Mouse (Mus musculus) monocyte, adult 5-6 weeks (primary cell): ENCODE results near the gene Drd5. TPM values are rescaled to one million over a fixed set of nuclear protein-coding genes. Genes with fewer than 3 reads are reported as not detected.
A peak's percentile ranks its signal among the peaks of the same experiment; 100 is the strongest.

ENCODE experiments used
- ATAC-seq: fragments of 153-309, 156-312 bp; replicated peaks from 2 replicates; pipeline ENCODE4 v1.8.0; 2017; ENCODE audit warnings: mild to moderate bottlenecking; ENCODE audit not compliant: low TSS enrichment, insufficient number of reproducible peaks, severe bottlenecking, poor library complexity, low FRiP score
- total RNA-seq: library from RNA; stranded (forward); fragments of 200-1000, 200-491, 200-594 nt; gene quantifications from 3 replicates; pipeline ENCODE4 v1.2.3, GENCODE M21; 2017

The Drd5 gene
- total RNA-seq: not detected in 3 replicates

DNA sequence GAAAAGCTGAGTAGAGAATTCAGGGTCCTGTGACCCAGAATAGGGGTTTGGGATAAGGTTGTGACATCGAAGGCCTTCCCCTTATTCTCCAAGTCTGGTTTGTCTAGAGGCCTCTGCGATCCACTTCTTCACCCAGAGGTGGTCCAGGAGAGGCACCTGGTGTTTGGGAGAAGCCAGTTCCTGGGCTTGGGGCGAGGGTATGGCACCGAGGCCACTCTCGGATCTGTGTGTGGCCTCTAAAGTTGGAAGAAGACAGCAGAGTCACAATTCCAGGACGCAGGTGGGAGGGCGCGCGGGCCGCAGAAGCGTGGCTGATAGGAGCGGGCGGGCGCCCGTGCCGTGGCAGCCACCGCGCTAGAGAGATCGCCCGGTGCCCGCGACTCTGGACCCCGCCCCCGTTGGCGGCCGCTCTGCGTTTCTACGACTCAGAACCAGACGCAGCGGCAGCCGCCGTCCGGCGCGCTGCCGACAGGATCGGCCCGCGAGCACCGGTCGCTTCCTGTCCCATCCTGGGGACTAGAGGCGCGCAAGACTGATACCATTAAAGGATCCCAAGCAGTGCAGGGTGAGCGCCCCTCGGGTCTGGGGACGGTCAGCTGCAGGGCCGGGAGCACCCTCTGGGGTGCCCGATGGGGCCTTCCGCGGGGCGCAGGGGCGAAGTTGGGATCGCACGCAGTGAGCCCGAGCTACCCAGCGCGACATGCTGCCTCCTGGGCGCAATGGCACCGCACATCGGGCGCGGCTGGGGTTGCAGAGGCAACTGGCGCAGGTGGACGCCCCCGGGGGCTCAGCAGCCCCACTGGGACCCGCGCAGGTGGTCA lies at the start of gene Drd5:
TSS of gene Drd5 (plus strand) at position 402 of the 821 bp plus-strand sequence.
- ATAC-seq: no peak

DNA sequence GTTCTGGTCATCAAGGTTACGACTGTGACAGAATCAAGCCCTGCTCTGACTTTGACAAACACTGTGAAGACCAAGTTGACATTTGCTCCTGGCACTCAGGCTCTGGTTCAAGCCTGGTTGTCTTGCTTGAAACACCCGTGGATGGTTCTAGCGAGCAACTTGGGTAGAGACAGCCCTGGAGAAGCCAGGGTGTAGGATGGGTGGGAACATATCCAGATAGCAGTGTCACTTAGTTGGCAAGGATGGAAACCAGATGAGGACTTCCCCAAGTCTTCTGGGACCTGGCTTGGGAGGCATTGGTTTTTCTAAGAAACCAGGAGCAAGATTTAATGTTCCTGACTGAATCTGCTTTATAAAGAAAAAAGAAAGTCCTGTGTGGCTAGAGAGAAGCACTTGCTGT lies 48.2 kb upstream of the Drd5 start:
- ATAC-seq: no peak

DNA sequence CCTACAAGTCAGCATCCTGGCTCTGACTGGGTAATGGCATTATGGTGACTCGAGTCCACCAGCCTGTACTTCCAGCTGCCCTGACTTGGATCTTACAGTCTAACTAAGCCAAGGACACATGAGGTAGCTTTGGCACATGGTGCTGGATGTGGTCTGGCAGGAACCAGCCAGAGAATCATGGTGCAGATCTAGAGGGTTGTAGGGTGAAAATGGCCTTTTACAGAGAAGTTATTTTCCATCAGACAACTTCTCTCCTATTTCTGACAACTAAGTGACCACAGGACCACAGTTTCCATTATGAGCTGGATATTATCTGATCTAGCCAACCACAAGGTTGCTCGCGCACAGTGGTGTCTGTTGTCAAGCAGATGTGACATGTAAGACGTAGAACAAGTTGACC lies 45.3 kb upstream of the Drd5 start:
- ATAC-seq: no peak

DNA sequence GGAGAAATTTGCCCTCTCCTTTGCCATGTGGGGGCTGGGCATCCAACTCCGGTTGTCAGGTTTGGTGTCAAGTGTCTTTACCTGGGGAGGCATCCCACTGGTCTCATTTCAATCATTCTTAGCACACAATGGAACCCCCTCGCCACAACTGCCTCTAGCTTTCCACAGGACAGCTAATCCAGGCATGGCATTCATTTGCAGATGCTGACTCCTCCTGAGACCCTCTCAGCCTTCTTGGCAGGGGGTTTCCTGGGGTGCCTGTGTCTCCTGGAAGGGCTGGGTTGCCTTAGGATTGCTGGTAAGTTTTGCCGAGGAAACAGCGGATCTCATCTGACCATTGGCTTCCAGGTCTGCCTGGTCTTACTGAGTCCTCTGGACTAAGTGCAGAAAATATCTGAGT lies 43.4 kb upstream of the Drd5 start, which contains the start of gene Otop1:
TSS of gene Otop1 (plus strand) at position 202 of the 400 bp plus-strand sequence.
- no peak for ATAC-seq

DNA sequence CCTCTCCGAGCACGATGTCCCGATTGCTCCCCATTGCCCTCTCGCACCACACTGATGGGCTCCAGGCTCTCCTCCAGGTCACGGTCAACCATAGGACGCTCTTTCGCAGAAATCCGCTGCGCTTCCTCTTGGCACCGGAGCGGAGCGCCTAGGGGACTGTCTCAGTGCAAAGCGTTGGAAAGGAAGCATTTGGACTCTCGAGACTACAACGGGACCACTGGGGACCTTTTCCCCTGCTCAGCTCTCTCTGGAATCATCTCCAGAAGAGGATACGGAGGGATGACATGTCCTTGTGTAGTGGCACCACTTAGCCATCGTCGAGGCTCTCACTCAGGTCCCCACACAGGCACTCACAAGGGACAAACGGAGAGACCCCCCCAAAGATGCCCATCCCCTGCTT lies 42.7 kb upstream of the Drd5 start:
- no peak for ATAC-seq

DNA sequence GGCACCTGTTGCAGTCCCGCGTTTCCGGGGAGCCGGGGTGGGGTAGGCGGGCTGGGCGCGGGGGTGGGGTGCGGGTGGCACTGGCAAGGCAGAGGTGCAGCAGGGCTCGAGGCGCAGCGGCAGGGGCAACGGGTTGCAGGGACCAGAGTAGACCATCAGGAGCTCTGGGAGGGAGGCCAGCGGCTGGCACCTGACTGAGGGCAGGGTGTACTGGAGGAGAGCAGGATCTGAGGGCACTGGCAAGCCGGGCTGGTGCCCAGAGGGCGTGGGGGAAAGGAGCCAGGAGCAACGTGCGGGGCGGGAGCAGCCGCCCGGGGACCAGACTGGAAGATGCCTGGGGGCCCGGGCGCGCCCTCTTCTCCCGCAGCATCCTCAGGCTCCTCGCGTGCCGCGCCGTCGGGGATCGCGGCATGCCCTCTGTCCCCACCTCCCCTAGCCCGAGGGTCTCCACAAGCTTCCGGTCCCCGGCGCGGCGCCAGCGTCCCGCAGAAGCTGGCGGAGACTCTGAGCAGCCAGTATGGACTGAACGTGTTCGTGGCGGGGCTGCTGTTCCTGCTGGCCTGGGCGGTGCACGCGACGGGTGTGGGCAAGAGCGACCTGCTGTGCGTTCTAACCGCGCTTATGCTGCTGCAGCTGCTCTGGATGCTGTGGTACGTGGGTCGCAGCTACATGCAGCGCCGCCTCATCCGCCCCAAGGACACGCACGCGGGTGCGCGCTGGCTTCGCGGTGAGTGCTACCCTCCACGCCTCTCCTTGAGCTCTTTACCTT lies 41.9 kb upstream of the Drd5 start:
- ATAC-seq: no peak

DNA sequence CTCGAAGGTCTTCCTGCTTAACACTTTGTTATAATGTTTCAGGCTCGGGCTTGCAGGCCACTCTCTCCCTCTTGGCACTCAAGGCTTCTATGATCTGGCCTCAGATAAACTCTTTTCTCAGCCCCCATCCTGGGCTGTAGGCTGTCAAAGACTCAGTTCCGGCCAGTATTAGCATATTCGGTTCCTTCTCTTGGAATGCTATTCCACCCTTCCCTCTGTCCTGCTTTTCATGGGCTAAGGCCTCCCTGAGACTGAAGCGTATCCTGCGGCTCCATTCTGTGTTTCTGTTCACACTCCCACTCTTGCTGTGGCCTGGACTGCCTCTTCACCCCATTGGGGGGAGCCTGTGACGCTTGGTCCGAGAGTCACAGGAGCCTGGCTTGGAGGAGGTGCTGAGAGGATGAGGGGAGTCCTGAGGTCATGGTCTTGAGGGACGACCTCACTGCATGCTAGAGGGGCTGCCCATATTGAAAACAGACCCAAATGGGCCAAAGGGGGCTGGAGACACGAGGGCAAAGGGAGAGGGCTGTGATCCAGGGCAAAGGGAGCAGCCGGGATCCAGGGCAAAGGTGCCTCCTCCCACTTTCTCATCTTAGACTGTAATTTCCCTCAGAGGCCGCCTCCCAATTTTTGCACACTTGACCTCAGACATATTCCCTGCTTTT lies 41.1 kb upstream of the Drd5 start:
- no peak for ATAC-seq

DNA sequence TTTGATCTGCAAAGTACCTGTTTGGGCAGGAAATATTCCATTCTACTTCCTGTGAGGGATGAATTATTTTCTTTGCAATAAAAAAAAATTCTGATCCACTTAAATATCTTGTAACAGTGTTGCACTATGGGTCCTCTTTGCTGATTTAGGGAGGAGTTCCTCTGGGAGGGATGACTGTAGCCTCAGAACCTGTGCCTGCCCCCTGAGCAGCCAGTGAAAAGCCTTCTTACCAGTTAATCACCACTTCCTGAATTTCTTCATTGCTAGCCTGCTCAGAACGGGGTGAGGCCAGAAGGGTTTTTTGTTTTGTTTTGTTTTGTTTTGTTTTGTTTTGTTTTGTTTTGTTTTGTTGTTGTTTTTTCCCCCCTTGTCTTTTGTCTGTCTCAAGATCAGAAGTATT lies 39.1 kb upstream of the Drd5 start:
- ATAC-seq: no peak

DNA sequence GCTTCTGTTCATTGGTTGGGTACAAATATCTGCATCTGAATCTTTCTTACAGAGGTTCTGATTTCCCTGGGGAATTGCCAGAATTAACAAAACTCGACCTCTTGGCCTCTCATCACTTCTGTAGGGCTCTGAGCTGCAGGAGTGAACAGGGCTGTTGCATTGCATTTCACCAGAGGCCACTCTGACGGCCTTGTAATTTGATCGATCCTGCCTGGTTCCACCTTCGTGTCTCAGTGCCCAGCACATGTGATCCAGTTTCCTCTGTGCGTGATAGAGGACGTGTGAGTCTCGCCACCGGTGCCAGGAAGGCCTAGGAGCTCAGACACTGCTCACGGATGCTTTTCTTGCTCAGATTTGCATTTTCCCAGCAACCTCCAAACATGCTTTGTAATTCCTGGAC lies 33.4 kb upstream of the Drd5 start:
- no peak for ATAC-seq

DNA sequence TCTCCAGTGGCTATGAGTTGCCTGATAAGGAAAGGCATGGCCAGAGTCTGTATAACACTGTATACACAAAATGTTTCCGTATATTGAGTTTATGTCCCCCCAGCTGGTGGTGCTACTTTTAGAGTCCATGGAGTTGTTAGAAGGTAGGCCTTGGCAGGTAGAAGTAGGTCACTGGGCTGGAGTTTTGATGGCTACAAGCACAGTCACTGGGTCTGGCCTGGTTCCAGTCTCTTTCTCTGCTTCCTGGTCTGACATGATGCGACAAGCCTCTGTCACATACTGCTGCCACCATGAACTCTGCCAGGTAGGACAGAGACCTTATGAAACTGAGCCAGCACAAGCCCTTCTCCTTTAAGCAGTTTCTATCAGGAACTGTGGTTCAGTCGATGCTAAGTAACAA lies 30.7 kb upstream of the Drd5 start:
- no peak for ATAC-seq

DNA sequence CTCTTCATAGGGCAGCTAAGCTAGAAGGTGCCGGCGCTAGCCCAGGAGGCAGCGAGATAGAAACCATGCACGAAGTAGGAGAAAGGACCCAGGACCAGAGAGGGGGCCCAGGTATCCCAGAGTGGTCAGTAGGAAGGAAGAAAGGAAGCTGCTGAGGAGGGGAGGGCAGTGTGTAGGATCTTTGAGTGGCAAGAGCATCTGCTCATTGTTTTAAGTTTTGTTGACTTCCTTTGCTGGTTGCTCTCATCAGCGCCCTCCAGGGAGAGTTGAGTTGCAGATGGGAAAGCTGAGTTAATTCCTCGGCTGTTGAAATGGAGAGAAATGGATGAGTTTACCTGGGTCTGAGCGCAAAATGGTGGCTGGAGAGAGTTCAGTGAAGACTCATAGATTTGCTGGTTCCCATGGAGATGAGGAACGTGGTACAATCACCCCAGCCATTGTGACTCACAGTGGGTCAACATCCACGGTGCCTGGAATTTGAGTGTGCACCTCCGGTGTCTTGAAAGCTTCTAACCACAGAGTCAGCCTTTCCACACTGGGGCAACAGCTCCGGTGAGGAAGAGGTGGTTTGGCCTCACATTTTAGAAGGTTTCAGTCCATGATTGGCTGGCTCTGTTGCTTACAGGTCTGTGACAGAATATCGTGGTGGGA lies 17.3 kb upstream of the Drd5 start:
- ATAC-seq: no peak

DNA sequence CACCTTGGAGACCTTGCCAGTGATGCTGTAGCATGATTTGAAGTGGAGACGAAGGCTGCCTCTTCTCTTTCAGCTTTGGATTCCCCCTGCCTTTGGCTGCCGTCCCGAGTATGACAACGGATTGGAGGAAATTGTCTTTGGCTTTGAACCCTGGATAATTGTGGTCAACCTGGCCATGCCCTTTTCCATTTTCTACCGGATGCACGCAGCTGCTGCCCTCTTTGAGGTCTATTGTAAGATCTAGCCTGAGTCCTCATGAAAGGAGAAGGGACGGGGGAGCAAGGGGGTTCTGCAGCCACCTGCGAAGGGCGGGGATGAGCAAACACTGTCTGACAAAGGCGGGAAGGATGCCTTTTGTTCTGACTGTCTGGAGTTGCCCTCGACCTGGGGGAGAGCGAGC lies 16.5 kb upstream of the Drd5 start:
- no peak for ATAC-seq

DNA sequence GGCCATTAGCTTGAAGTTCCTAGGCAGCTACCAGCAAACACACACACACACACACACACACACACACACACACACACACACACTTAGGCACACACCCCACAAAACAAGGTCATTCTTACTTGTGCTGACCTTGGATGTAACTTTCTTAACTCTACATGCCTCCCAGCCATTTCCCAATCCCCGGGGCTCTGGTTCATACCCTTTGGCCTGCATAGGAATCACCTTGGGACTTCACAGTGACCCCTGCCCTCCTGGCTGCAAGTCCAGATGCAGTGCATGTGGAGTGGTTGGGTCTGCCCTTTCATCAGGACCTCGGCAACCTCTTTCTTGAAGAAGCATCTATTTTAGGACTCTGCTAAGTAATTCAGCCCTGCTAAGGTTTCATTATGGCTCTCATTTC lies 13.9 kb upstream of the Drd5 start:
- no peak for ATAC-seq

DNA sequence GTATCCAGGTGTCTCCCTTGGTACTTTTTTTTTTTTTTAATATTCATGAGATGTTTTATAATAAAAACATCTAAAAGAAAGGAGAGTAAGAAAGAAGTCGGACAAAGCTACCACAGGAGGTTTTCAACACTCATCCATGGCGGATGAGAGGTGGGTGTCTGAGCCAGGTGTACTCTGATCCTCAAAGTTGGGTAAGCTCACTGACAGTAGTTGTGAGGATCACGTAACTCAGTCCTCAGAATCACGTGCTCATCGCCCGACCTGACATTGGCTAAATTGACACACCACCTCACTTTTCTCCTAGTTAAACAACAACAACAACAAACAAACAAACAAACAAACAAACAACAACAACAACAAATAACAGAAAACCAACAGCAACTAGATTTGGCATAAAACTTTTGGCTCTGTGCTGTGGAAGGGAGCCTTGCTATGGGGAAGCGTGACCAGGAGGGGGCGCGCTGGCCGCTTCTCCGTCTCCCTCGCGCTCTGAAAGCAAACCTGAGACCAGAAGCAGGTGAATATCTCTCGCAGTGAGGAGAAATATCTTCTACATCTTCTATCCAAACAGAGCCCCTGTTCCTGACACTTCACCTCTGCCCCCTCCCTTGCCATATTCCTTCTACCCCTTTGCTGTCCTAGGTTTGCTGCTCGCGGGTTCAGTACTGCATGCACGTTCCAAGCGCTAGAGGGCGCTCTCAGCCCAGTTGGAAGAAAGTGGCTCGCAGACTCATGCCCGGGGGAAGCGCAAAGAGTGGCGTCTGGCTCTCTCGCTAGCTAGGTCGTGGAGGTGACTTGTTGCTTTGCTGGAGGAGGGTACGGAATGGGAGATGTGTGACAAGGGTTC lies 11.7 kb upstream of the Drd5 start:
- ATAC-seq: peak; percentile 79

DNA sequence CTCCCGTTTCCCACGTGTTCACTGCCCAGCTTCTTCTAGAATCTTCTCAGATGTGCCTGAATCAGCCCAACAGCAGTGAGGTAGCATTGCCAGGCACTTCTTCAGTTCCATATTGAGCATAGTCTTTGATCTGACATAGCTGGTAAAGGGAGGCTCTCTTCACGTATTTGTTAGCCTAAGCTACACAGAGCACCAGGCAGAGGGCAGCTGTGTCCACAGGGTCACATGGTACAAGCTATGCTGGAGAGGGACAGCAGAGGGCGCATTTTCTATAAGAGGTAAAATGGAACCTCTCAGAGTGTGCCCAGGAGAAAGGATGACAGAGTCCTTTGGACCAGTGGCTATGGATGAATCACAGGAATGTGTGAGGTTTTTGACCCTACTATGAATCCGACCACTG lies 10.3 kb upstream of the Drd5 start:
- no peak for ATAC-seq

DNA sequence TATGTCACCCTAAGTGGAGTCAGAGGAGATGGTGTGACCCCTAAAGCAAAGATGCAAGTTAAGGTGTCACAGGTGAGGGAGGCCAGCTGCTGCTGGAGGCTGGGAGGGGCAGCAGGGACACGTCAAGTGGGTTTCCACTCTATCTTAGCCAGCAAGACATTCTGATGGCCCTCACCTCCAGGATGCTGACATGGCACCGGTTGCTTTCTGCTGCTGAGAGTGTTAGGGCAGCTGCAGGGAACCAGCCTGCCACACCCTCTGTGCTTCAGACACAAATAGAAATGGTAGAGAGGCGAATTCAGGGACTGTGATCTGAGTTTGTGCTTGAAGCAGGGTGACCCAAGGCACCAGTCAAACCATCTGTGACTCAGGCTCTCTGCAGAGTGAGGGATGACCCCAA lies 9.4 kb upstream of the Drd5 start:
- no peak for ATAC-seq

DNA sequence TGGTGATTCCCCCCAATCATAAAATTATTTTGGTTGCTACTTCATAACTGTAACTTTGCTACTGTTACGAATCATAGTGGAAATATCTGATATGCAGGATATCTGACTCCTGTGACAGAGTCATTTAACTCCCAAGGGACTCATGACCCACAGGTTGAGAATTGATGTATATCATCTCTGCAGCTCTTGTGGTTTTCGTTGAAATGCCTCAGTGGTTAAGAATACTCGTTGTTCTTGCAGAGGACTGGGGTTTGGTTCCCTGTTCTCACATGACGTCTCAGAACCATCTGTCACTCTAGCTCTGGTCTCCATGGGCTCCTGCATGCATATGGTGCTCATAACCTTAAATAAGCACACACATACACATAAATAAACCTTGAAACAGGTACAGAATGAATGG lies 14.2 kb downstream of the Drd5 start:
- no peak for ATAC-seq

DNA sequence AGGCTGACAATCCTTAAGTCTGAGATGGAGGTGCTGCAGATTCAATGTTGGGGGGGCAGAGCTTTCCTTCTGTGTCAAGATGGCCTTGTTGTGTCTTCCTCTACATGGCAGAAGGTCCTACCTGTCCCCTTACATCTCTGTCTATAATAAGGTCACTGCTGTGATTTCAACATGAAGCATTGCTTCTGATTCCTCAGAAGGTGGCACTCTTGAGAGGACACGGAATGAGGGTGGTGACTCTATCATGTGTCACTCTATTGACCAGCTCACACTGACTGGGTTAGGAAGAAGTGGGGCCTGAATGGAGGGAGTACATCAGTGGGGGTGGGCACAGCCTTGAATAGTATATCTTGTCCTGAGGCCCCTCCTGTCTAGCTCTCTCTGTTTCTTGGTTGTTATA lies 15.4 kb downstream of the Drd5 start:
- ATAC-seq: no peak
